Mouse (Mus musculus) neural tube, embryonic 11.5 days (tissue): Measurements from ENCODE around the gene Ddx47. TPM values are rescaled to one million over a fixed set of nuclear protein-coding genes. Genes with fewer than 3 reads are reported as not detected.

ENCODE experiments used
- ATAC-seq: fragments of 200-750 bp; cut with Nextera tagmentation; 2 replicates; pipeline ENCODE4 v1.8.0; 2017; ENCODE audit warnings: moderate number of reproducible peaks, mild to moderate bottlenecking, moderate TSS enrichment, moderate library complexity; ENCODE audit not compliant: insufficient read depth, low FRiP score, low TSS enrichment
- DNase-seq: peaks from one replicate; pipeline ENCODE4 v3.0.0-alpha.2; 2015; ENCODE audit warnings: low spot score
- H3K27ac ChIP-seq: fragments of 300-500 bp; sonication (generic); 2 replicates; pipeline ENCODE4 v1.5.1; 2014; ENCODE audit warnings: low read depth, mild to moderate bottlenecking, low read length
- H3K27me3 ChIP-seq: fragments of 300-500 bp; sonication (generic); 2 replicates; pipeline ENCODE4 v1.6.1; 2014; ENCODE audit warnings: mild to moderate bottlenecking, low read length, mixed read lengths; ENCODE audit not compliant: control insufficient read depth, insufficient read depth
- H3K36me3 ChIP-seq: fragments of 300-500 bp; sonication (generic); 2 replicates; pipeline ENCODE4 v1.6.1; 2014; ENCODE audit warnings: mild to moderate bottlenecking, low read length, moderate library complexity, mixed read lengths; ENCODE audit not compliant: control insufficient read depth, insufficient read depth
- H3K4me1 ChIP-seq: fragments of 300-500 bp; sonication (generic); 2 replicates; pipeline ENCODE4 v1.6.1; 2014; ENCODE audit warnings: low read length, mixed read lengths; ENCODE audit not compliant: control insufficient read depth, insufficient read depth
- H3K4me2 ChIP-seq: fragments of 300-500 bp; sonication (generic); 2 replicates; pipeline ENCODE4 v1.6.1; 2014; ENCODE audit warnings: low read depth, mild to moderate bottlenecking, moderate library complexity
- H3K4me3 ChIP-seq: fragments of 300-500 bp; sonication (generic); 2 replicates; pipeline ENCODE4 v1.5.1; 2014; ENCODE audit warnings: low read depth, low read length
- H3K9ac ChIP-seq: fragments of 300-500 bp; sonication (generic); 2 replicates; pipeline ENCODE4 v1.6.1; 2014; ENCODE audit warnings: mild to moderate bottlenecking, low read length
- H3K9me3 ChIP-seq: fragments of 300-500 bp; sonication (generic); 2 replicates; pipeline ENCODE4 v1.6.1; 2016; ENCODE audit warnings: low read length; ENCODE audit not compliant: control insufficient read depth
- WGBS: fragments of 180-500 bp; shearing (Covaris S2); extraction: QIAGEN DNeasy Blood & Tissue Kit; methylation state at CpG from one replicate; pipeline ENCODE4 v1.1.7; 2014; 5-methylcytosine and 5-hydroxymethylcytosine counted together
- polyA plus RNA-seq: library from polyadenylated mRNA; unstranded; fragments of >200 nt; fragmentation: Nextera tagmentation; extraction: Ambion mirVana; gene quantifications from 2 replicates; pipeline ENCODE4 v1.2.1, GENCODE M21; 2014

The Ddx47 gene
- polyA plus RNA-seq, 1 experiment from 2014 or later: 109 TPM

- Histone ChIP-seq H3K36me3 (no peaks in the 10 kb centered on the region), H3K4me1 (no peaks in the 10 kb centered on the region), H3K9me3 (no peaks in the 10 kb centered on the region), H3K27ac (no peak overlapping the region), H3K4me3 (no peak overlapping the region), H3K27me3 (no peaks in the 10 kb centered on the region), H3K9ac (no peak overlapping the region), H3K4me2 (no peak overlapping the region)
- DNase-seq (no peak), ATAC-seq (no peak)
- whole genome bisulfite sequencing: 81% methylated on average over 6 of the region's 6 CpGs
Measured at GRCm38 (mm10) chr6:135048509-135048908, 37.1 kb downstream of the Ddx47 start.

- no peak overlapping the region for H3K4me2 ChIP-seq
- H3K4me1 ChIP-seq: no peaks in the 10 kb centered on the region
- no peaks in the 10 kb centered on the region for H3K27me3 ChIP-seq
- 76% methylated on average over 16 of the region's 16 CpGs for WGBS
- no peak overlapping the region for H3K9ac ChIP-seq
- no peak for DNase-seq
- no peak overlapping the region for H3K27ac ChIP-seq
- no peaks in the 10 kb centered on the region for H3K9me3 ChIP-seq
- H3K36me3 ChIP-seq: no peaks in the 10 kb centered on the region
- no peak for ATAC-seq
- H3K4me3 ChIP-seq: no peak overlapping the region
Measured at GRCm38 (mm10) chr6:135048956-135049355, 37.5 kb downstream of the Ddx47 start.

- no peak overlapping the region for H3K9ac ChIP-seq
- no peaks in the 10 kb centered on the region for H3K9me3 ChIP-seq
- no peaks in the 10 kb centered on the region for H3K27me3 ChIP-seq
- no peak overlapping the region for H3K27ac ChIP-seq
- WGBS: 70% methylated on average over 3 of the region's 3 CpGs
- ATAC-seq (no peak), DNase-seq (no peak)
- H3K4me2 ChIP-seq: no peak overlapping the region
- no peak overlapping the region for H3K4me3 ChIP-seq
- H3K36me3 ChIP-seq: no peaks in the 10 kb centered on the region
- no peaks in the 10 kb centered on the region for H3K4me1 ChIP-seq
Measured at GRCm38 (mm10) chr6:135053789-135054188, 42.4 kb downstream of the Ddx47 start.

- DNase-seq: no peak
- ATAC-seq: no peak
- Histone ChIP-seq H3K4me1 (no peaks in the 10 kb centered on the region), H3K36me3 (no peaks in the 10 kb centered on the region), H3K9ac (no peak overlapping the region), H3K4me2 (no peak overlapping the region), H3K27ac (no peak overlapping the region), H3K4me3 (no peak overlapping the region), H3K9me3 (no peaks in the 10 kb centered on the region), H3K27me3 (no peaks in the 10 kb centered on the region)
- 67% methylated on average over 4 of the region's 4 CpGs for WGBS
Measured at GRCm38 (mm10) chr6:135055882-135056281, 44.5 kb downstream of the Ddx47 start.

- H3K27me3 ChIP-seq: no peaks in the 10 kb centered on the region
- no peak for ATAC-seq
Measured at GRCm38 (mm10) chr6:135060728-135061127, 49.3 kb downstream of the Ddx47 start.

GRCm38 (mm10) chr6:135064621-135065020 lies 53.2 kb downstream of the Ddx47 start:
- DNase-seq (no peak), ATAC-seq (0 out of 2 replicates have a peak, but pooled peaks have one; percentile 24)
- Histone ChIP-seq H3K27me3 (0 out of 2 replicates have a peak, but pooled peaks cover 2% of the 10 kb centered on the region), H3K36me3 (no peaks in the 10 kb centered on the region), H3K27ac (no peak overlapping the region), H3K4me1 (peaks cover 12% of the 10 kb centered on the region; the same call in 1 of the 2 replicates), H3K9ac (no peak overlapping the region), H3K9me3 (no peaks in the 10 kb centered on the region), H3K4me2 (no peak overlapping the region), H3K4me3 (no peak overlapping the region)
- 70% methylated on average over 12 of the region's 12 CpGs for WGBS

More at GRCm38 (mm10) chr6:135060728-135061127, 49.3 kb downstream of the Ddx47 start:
- 91% methylated on average over 4 of the region's 4 CpGs for WGBS
- Histone ChIP-seq H3K4me2 (no peak overlapping the region), H3K27ac (no peak overlapping the region), H3K9me3 (no peaks in the 10 kb centered on the region), H3K36me3 (no peaks in the 10 kb centered on the region), H3K9ac (no peak overlapping the region), H3K4me1 (no peaks in the 10 kb centered on the region), H3K4me3 (no peak overlapping the region)
- DNase-seq: no peak

- H3K4me2 ChIP-seq: peak within 1 kb of the TSS; percentile 82
Measured at GRCm38 (mm10) chr6:135065236-135065957, 54.0 kb downstream of the Ddx47 start, which contains the start of gene Gprc5a. Gene Gprc5a (plus strand): TSS chr6:135065651.

GRCm38 (mm10) chr6:135066795-135067445 lies 55.5 kb downstream of the Ddx47 start:
- Histone ChIP-seq H3K4me3 (no peak overlapping the region), H3K9ac (no peak overlapping the region), H3K27ac (no peak overlapping the region), H3K36me3 (no peaks in the 10 kb centered on the region), H3K4me2 (0 out of 2 replicates have a peak overlapping the region, but pooled peaks have one; percentile 12), H3K27me3 (0 out of 2 replicates have a peak, but pooled peaks cover 2% of the 10 kb centered on the region), H3K9me3 (no peaks in the 10 kb centered on the region), H3K4me1 (peaks cover 12% of the 10 kb centered on the region; the same call in 1 of the 2 replicates)
- 17% methylated on average over 6 of the region's 6 CpGs for WGBS
- no peak for DNase-seq
- no peak for ATAC-seq

More at GRCm38 (mm10) chr6:135065236-135065957, 54.0 kb downstream of the Ddx47 start, which contains the start of gene Gprc5a:
- H3K27ac ChIP-seq: no peak within 1 kb of the TSS
- H3K4me1 ChIP-seq: peaks cover 12% of the 10 kb centered on the region; the same call in 1 of the 2 replicates
- under 1% methylated on average over 44 of the region's 44 CpGs for WGBS
- H3K27me3 ChIP-seq: 0 out of 2 replicates have a peak, but pooled peaks cover 2% of the 10 kb centered on the region
- H3K4me3 ChIP-seq: peak within 1 kb of the TSS; percentile 42
- no peaks in the 10 kb centered on the region for H3K36me3 ChIP-seq
- peak within 1 kb of the TSS; percentile 60 for H3K9ac ChIP-seq
- DNase-seq (peak; percentile 70), ATAC-seq (peak; percentile 59)
- no peaks in the 10 kb centered on the region for H3K9me3 ChIP-seq
